Mouse (Mus musculus) embryonic stem cell, embryonic (primary cell): Measurements from ENCODE around the gene Kalrn.
"Not testable (repeated sequence)": the region's sequence is repeated elsewhere in the genome, so short reads cannot be mapped to it uniquely, and the experiment has no call there.

Experiments used
- CTCF ChIA-PET, 4 experiments: fragments of 300-600 bp in 2 of 4; fragments of 350-600 bp in 2 of 4; sonication (Branson Sonifier 250); formaldehyde crosslinking; loops; one replicate each; lab custom pipeline; 2022; ENCODE audit warnings: inconsistent platforms in 2 of 4; lab: Charles Lee
- POLR2A ChIA-PET, 4 experiments: fragments of 300-600 bp in 2 of 4; fragments of 350-600 bp in 2 of 4; sonication (Branson Sonifier 250); formaldehyde crosslinking; loops; one replicate each; lab custom pipeline; 2022; ENCODE audit warnings: antibody characterized with exemption in 4 of 4, inconsistent platforms in 1 of 4; lab: Charles Lee

The Kalrn gene

DNA sequence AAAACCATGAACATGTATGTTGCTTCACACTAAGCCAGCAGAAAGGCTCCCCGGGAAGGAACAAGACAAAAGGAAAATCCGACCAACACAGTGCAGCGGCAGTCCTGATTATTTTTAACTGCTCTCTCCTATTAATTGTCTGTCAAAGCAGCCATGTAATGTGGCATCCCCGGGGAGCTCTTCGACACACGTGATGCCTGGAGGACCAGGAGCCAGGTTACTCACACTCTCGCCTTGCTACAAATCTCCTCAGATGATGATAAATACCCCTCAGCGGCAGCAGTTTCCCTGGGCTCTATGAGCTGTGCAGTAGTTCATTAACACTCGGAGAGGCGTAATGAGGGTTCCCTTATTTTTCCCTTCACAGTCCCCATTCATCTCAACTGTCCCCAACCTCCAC, 257.1 kb downstream of the Kalrn start:
- CTCF ChIA-PET, result no interaction called here
- POLR2A ChIA-PET, result no interaction called here

DNA sequence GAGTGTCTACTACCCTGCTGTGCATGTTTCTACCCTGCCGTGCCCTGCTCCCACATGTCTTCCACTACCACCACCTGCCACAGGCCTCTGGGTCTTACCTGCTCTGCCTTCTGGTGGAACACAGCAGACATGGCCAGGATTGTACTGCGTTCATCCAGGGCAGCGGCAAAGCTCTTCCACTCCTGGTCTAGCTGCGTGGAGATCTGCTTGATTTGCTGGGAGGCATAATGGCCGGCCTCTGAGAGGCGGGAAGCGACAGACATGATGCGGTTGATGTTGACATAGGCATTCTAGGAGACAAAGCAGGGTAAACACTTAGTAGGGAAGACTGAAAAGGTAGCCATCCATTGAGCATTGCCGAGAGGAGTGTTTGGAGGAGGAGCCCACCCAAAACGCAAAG, 259.3 kb downstream of the Kalrn start:
- CTCF ChIA-PET, result no interaction called here
- POLR2A ChIA-PET, result no interaction called here

GRCm38 (mm10) chr16:34311577-34311976, 261.8 kb downstream of the Kalrn start:
- CTCF ChIA-PET, result no interaction called here
- POLR2A ChIA-PET, result no interaction called here

DNA sequence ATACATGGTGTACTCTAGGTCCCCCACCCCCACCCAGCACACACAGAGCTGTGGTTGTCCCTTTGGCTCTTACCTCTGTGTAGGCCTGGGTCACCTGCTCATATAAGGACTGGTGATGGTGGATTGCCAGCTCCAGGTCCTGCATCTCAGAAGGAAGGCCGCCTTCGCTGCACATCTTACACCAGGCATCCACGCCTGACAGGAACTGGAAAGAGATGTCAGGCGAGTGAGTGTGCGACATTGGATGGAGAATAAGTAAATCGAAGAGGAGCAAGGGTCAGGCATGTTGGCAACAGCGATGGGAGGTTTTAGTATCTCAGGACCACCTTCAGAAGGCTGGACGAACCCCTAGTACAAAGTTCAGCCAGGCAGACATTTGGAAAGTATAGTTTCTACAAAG, 263.0 kb downstream of the Kalrn start:
- POLR2A ChIA-PET, result no interaction called here
- CTCF ChIA-PET, result interaction anchor here in 1 of 4 experiments (1.2 kb wide), 1 partner anchor 390 kb away, joined by 3 read pairs; no protein-coding TSS in a partner anchor

DNA sequence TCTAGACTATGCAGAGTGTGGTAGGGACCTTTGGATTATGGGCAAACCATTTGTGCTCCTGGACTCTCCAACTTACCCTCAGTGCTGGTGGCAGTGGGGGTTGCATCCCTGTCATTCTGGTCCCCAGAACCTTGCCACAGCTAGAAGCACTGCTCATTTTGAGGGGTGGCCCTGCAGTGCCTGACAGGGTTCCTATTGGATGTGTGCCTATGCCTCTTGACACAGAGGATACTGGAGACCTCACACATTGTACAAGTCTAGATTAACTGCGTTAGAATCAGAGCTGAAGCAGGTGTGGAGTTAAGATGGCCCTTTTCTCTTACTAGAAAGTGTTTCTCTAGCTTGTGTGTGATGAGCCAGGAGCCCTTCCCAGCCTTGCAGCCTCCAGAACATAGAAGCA, 265.0 kb downstream of the Kalrn start:
- ChIA-PET POLR2A (no interaction called here), CTCF (no interaction called here)

DNA sequence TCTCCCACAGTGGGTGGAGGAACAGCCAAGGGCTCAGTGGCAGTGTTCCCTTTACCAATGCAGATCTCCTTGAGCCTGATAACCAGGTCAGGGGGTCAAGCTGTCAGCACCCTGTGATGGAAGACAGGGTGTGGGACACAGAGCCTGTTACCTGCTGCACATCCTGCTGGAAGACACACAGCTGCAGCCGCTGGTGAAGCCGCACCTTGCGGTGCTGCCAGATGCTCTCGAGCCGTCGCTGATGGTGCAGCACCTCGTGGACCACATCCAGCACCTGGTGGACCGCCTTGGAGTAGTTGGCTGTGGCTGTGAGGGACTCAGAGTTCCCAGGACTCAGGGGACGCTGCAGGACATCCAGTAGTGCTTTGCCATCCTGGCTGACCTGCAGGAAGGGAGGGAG, 265.9 kb downstream of the Kalrn start:
- POLR2A ChIA-PET, result no interaction called here
- CTCF ChIA-PET, result interaction anchor here in 1 of 4 experiments (2.2 kb wide), 1 partner anchor 15 kb away, joined by 5 read pairs; no protein-coding TSS in a partner anchor

GRCm38 (mm10) chr16:34305586-34305985, 267.7 kb downstream of the Kalrn start:
- POLR2A ChIA-PET, result no interaction called here
- CTCF ChIA-PET, result interaction anchor here in 1 of 4 experiments (2.2 kb wide), 1 partner anchor 17 kb away, joined by 5 read pairs; no protein-coding TSS in a partner anchor

DNA sequence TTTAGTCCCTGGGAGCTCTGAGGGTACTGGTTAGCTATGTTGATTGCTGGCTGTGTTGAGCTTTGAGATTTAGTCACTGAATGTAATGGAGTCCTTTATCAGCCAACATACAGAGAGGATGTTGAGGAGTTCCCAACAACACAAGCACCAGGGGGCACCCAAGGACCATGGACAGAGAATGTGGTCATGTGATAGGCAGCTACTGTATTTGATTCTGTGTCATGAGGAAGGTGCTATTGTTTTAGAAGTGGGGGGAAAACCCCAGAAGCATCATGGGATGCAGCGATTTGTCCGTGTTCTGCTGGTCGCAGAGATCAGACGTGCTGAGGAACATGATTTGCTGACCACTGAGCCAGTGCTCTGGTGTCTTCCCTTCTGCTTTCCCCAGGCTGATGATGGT, 269.5 kb downstream of the Kalrn start:
- POLR2A ChIA-PET, result not testable (repeated sequence)
- CTCF ChIA-PET, result interaction anchor here in 1 of 4 experiments (0.9 kb wide), 1 partner anchor 397 kb away, joined by 3 read pairs; no protein-coding TSS in a partner anchor

DNA sequence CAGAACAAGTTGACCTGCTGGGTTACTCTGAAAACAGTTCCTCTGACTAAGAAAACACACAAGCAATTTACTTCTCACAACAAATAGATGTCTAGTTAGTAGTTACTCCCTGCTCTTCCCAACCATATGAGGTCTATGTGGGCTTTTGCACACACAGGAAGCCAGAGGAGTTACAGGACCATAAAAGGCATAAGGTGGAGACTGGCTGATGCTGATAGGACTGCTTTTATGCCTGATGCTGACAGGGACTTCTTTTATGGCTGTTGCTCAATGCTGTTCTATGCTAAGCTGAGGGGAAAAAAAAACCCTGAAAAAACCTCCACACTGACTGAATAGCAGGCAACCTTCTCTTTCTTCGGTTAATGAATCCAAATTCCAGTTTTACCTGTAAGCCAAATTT, 270.8 kb downstream of the Kalrn start:
- CTCF ChIA-PET, result interaction anchor here in 3 of 4 experiments (0.7 to 1.4 kb wide), 5 partner anchors 9 to 177 kb away, joined by 3 to 5 read pairs (median 3); no protein-coding TSS in a partner anchor
- POLR2A ChIA-PET, result interaction anchor here in 1 of 4 experiments (0.6 kb wide), 1 partner anchor 329 kb away, joined by 4 read pairs; no protein-coding TSS in a partner anchor

DNA sequence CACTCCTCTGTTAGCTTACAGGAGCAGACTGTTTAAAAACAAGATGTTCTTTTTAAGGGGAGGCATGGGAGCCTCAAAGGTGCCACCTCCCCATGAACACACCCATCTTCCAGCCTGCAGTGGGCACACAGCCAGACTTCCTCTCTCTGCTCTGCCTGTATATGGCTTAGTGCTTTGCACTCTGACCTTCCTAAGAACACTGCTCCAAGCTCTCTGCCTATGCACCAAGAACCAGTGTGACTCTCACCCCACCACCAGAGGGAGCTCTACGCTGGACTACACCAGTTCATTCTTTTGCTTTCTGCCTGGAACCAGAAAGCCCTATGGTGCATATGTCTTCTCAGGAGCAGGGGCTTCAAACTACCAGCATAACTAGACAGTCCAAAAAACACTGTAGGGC, 271.3 kb downstream of the Kalrn start:
- CTCF ChIA-PET, result interaction anchor here in 3 of 4 experiments (0.6 to 1.4 kb wide), 6 partner anchors 8 to 484 kb away, joined by 3 to 5 read pairs (median 3); no protein-coding TSS in a partner anchor
- POLR2A ChIA-PET, result no interaction called here

- ChIA-PET POLR2A (interaction anchor here in 1 of 4 experiments (0.9 kb wide), 1 partner anchor 123 kb away, joined by 3 read pairs; no protein-coding TSS in a partner anchor), CTCF (no interaction called here)
Observed at GRCm38 (mm10) chr16:34299226-34299625, 274.1 kb downstream of the Kalrn start.

GRCm38 (mm10) chr16:34297911-34298682, 275.2 kb downstream of the Kalrn start:
- POLR2A ChIA-PET, result no interaction called here
- CTCF ChIA-PET, result no interaction called here

DNA sequence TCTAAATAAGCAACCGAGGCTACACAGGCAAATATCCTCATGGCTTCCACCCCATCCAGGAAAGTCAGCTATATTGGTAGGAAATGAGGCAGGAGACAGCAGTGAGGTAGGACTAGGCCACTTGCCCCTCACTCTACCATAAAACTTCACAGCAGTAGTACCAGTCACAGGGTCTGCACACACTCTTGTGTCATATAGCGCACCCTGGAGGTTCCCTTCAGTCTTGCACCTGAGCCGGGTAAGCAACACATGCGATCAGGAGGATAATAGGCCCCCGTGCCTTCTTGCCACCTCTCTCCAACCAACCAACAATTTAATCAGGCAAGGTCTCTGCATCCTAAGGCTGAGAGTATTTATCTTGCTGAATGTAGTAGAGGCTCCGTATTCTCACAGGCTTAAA, 278.8 kb downstream of the Kalrn start:
- CTCF ChIA-PET, result interaction anchor here (0.5 to 2.7 kb wide), 11 partner anchors 15 to 415 kb away, joined by 3 to 13 read pairs (median 5); no protein-coding TSS in a partner anchor
- POLR2A ChIA-PET, result interaction anchor here in 2 of 4 experiments (0.7 to 1.0 kb wide), 2 partner anchors 37 to 167 kb away, joined by 3 to 6 read pairs; no protein-coding TSS in a partner anchor

- POLR2A ChIA-PET, result interaction anchor here in 1 of 4 experiments (1.0 kb wide), 1 partner anchor 38 kb away, joined by 3 read pairs; no protein-coding TSS in a partner anchor
- CTCF ChIA-PET, result interaction anchor here in 3 of 4 experiments (0.6 to 2.2 kb wide), 11 partner anchors 8 to 486 kb away, joined by 3 to 13 read pairs (median 3); no protein-coding TSS in a partner anchor
Observed at GRCm38 (mm10) chr16:34293675-34294074, 279.7 kb downstream of the Kalrn start.

DNA sequence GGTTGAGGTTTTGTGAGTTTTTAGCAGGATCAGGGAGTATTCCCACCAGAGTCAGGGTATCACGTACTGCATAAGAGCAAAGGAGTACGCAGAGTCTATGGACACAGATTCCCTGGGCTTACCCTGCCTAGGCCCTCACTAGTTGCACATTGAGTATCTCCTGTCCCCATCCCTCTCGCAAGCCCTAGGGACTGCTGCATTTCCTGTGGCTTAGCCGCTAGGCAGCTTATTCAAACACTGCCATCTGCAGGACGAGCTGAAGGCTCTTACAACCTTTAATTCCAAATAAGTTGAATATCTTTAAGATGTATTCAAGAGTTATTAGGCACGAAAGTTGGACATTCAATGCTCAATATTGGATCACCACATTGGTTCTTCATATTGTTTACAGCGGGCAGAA, 283.7 kb downstream of the Kalrn start:
- POLR2A ChIA-PET, result no interaction called here
- CTCF ChIA-PET, result interaction anchor here in 3 of 4 experiments (0.6 to 2.2 kb wide), 5 partner anchors 22 to 97 kb away, joined by 3 to 9 read pairs (median 5); no protein-coding TSS in a partner anchor

DNA sequence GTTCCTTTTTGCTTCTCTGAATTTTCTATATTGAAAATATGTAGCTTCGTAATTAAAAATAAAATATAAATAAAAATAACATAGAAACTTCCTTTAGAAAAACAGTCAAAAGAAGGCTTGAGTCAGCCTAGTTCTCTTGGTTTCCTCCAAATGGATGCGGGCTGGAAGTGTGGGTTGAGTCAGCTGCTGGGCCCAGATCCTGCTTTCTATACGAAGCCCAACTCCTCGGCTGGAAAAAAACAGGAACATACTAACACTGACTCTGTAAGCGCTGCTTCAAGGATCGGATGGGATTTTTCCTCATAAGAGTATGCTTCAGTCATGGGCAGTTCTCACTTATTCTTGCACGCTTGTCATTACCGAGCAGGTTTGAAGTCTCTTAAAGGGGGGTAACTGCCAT, 291.3 kb downstream of the Kalrn start:
- POLR2A ChIA-PET, result interaction anchor here in 1 of 4 experiments (1.2 kb wide), 1 partner anchor 69 kb away, joined by 3 read pairs; no protein-coding TSS in a partner anchor
- CTCF ChIA-PET, result interaction anchor here in 1 of 4 experiments (0.5 kb wide), 1 partner anchor 161 kb away, joined by 3 read pairs; no protein-coding TSS in a partner anchor

DNA sequence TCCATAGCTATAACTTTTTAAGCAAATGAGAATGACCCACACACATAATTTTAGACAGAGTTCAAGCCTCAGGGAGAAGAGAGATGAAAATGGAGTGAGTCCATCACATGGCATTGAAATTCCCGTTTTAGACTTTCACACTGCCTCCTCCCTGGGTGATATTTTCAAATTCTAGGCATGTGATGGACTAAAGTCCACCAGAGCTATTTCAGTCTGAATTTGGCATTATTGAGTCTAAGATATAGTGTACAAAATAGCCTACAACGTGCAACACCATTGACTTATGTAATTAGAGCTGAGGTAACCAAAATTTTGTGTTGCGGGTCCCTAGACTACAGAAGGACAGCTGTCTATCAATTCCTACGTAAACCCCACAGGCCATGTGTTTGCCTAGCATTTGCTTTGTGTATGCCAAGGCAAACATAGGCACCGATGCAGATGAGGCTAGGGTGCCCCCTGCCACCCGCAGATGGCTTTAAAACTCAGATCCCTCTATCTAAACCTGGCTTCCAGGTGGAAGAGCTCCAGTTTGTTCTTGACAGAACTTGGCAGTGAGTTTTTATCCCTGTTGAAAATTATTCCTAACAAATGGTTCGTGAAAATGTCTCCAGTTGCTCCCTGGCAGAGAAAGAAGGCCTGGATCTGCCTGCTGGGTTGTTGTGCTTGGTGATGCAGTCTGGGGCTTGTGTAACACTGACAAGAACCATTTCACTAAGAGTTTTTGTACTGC, 293.5 kb downstream of the Kalrn start:
- CTCF ChIA-PET, result interaction anchor here in 1 of 4 experiments (1.2 kb wide), 1 partner anchor 15 kb away, joined by 3 read pairs; no protein-coding TSS in a partner anchor
- POLR2A ChIA-PET, result interaction anchor here in 1 of 4 experiments (0.7 to 0.8 kb wide), 2 partner anchors 8 to 58 kb away, joined by 3 read pairs; no protein-coding TSS in a partner anchor

- ChIA-PET POLR2A (interaction anchor here in 1 of 4 experiments (0.6 kb wide), 1 partner anchor 70 kb away, joined by 4 read pairs; no protein-coding TSS in a partner anchor), CTCF (interaction anchor here in 1 of 4 experiments (1.5 kb wide), 1 partner anchor 11 kb away, joined by 4 read pairs; no protein-coding TSS in a partner anchor)
Observed at GRCm38 (mm10) chr16:34278249-34278790, 295.0 kb downstream of the Kalrn start.
